Mouse (Mus musculus) CH12.LX (cell line): ENCODE results near the gene Opn4. TPM values are rescaled to one million over a fixed set of nuclear protein-coding genes. Genes with fewer than 3 reads are reported as not detected.

ENCODE experiments used
- DNase-seq: peaks from one replicate; pipeline ENCODE4 v3.0.0-alpha.2; 2013; ENCODE audit errors: extremely low read depth
- H3K27ac ChIP-seq: 2 replicates; pipeline ENCODE4 v1.5.1; 2012; ENCODE audit warnings: low read depth, mild to moderate bottlenecking, control low read depth, moderate library complexity; ENCODE audit not compliant: insufficient read depth
- H3K27me3 ChIP-seq: replicated peaks from 2 replicates; pipeline ENCODE3; 2012; ENCODE audit warnings: inconsistent platforms
- H3K36me3 ChIP-seq, 2 experiments: replicated peaks in 1 of 2; 2 replicates each; pipeline versions ENCODE3 to v1.6.1; 2012; ENCODE audit warnings: inconsistent platforms in 1 of 2, low read length in 1 of 2, mild to moderate bottlenecking in 1 of 2, mixed read lengths in 1 of 2, moderate library complexity in 1 of 2; ENCODE audit not compliant: control insufficient read depth in 1 of 2, insufficient read depth in 1 of 2
- H3K4me1 ChIP-seq, 2 experiments: 2 replicates each; pipeline ENCODE4 v1.6.1; 2012; ENCODE audit warnings: inconsistent platforms in 1 of 2, moderate library complexity in 1 of 2; ENCODE audit not compliant: insufficient read depth in 2 of 2, control insufficient read depth in 1 of 2
- H3K4me2 ChIP-seq: 2 replicates; pipeline ENCODE4 v1.6.1; 2012; ENCODE audit warnings: low read depth, mild to moderate bottlenecking, control low read depth; ENCODE audit not compliant: poor library complexity, insufficient read depth, severe bottlenecking
- H3K4me3 ChIP-seq, 3 experiments: fragments of 150-350 bp in 1 of 3; sonication (generic) in 1 of 3; replicated peaks in 1 of 3; 2 replicates each; pipeline versions ENCODE3 to v1.5.1; 2011 to 2012; ENCODE audit warnings: low read depth in 2 of 3, low read length in 2 of 3, mild to moderate bottlenecking in 2 of 3, moderate library complexity in 2 of 3, control low read depth in 1 of 3, improper control_type of control experiment in 1 of 3, inconsistent platforms in 1 of 3, mixed read lengths in 1 of 3; ENCODE audit not compliant: poor library complexity in 1 of 3
- H3K79me2 ChIP-seq: replicated peaks from 2 replicates; pipeline ENCODE4 v1.6.1; 2012; ENCODE audit warnings: mild to moderate bottlenecking, moderate library complexity; ENCODE audit not compliant: control insufficient read depth, poor library complexity, insufficient read depth, severe bottlenecking; ENCODE audit errors: extremely low read depth
- H3K9ac ChIP-seq: 2 replicates; pipeline ENCODE4 v1.6.1; 2012; ENCODE audit warnings: low read depth, mild to moderate bottlenecking, control low read depth, moderate library complexity; ENCODE audit not compliant: insufficient read depth
- H3K9me3 ChIP-seq: replicated peaks from 2 replicates; pipeline ENCODE3; 2012; ENCODE audit warnings: low read length, inconsistent platforms, mixed read lengths
- ELF1 ChIP-seq: IDR thresholded peaks from 2 replicates; pipeline ENCODE4 v1.6.1; 2014; ENCODE audit warnings: low read depth, mild to moderate bottlenecking, inconsistent platforms, low read length, improper control_type of control experiment
- MAZ ChIP-seq: IDR thresholded peaks from 2 replicates; pipeline ENCODE4 v1.6.1; 2012; ENCODE audit warnings: low read depth, mild to moderate bottlenecking, inconsistent platforms, low read length, improper control_type of control experiment, moderate library complexity
- MEF2A ChIP-seq: IDR thresholded peaks from 2 replicates; pipeline ENCODE4 v1.6.1; 2014; ENCODE audit warnings: low read depth, mild to moderate bottlenecking, inconsistent platforms, low read length, improper control_type of control experiment, borderline replicate concordance
- PAX5 ChIP-seq: IDR thresholded peaks from 2 replicates; pipeline ENCODE4 v1.6.1; 2012; ENCODE audit warnings: low read length, inconsistent platforms, mixed read lengths
- RAD21 ChIP-seq: IDR thresholded peaks from 2 replicates; pipeline ENCODE4 v1.6.1; 2011; ENCODE audit warnings: low read depth, mild to moderate bottlenecking, low read length, improper control_type of control experiment, moderate library complexity
- USF1 ChIP-seq: IDR thresholded peaks from 2 replicates; pipeline ENCODE4 v1.6.1; 2014; ENCODE audit warnings: low read depth, mild to moderate bottlenecking, inconsistent platforms, low read length, improper control_type of control experiment
- ZMIZ1 ChIP-seq: IDR thresholded peaks from 2 replicates; pipeline ENCODE4 v1.6.1; 2012; ENCODE audit warnings: low read depth, mild to moderate bottlenecking, inconsistent platforms, low read length, improper control_type of control experiment
- ZNF384 ChIP-seq: IDR thresholded peaks from 2 replicates; pipeline ENCODE4 v1.6.1; 2012; ENCODE audit warnings: low read depth, low read length, improper control_type of control experiment, inconsistent platforms
- dilution Hi-C: fragments of 300-500 bp; cut with MboI; formaldehyde crosslinking; loops from 2 replicates; pipeline ENCODE4 v1.14.3; 2020; ENCODE audit warnings: low sequenced_read_pairs; ENCODE audit not compliant: extremely low pct_unique_long_range_greater_than_20kb, extremely low pct_ligation_motif_present
- in situ Hi-C: fragments of 300-500 bp; cut with MboI; formaldehyde crosslinking; loops from 3 replicates; pipeline ENCODE4 v1.14.3; 2019; ENCODE audit warnings: low sequenced_read_pairs, low pct_ligation_motif_present, low pct_unique_long_range_greater_than_20kb, mixed read lengths
- polyA plus RNA-seq: library from polyadenylated mRNA; unstranded; fragments of >175 nt; gene quantifications from 2 replicates; pipeline ENCODE4 v1.2.1, GENCODE M21; 2012; ENCODE audit warnings: low read depth; ENCODE audit not compliant: insufficient read length
- total RNA-seq, 2 experiments: library from RNA; depleted of rRNA; stranded (reverse); fragments of 300-350 nt in 1 of 2; fragments of >200 nt in 1 of 2; gene quantifications; 2 replicates each; pipeline ENCODE4 v1.2.3; 2012 to 2014

Opn4 gene
- total and polyA plus RNA-seq, 3 experiments = not detected

GRCm38 (mm10) chr14:34540685-34541162 is 59.2 kb downstream of the Opn4 start:
- H3K27ac ChIP-seq = no peak overlapping the region
- H3K79me2 ChIP-seq = no peaks in the 10 kb centered on the region
- no peak overlapping the region for H3K4me3 ChIP-seq
- H3K36me3 ChIP-seq = no peaks in the 10 kb centered on the region
- no peak overlapping the region for H3K9ac ChIP-seq
- H3K9me3 ChIP-seq = no peaks in the 10 kb centered on the region
- dilution Hi-C loops = no loop called here
- in situ Hi-C loops = no loop called here
- no peak for TF ChIP-seq MAZ
- no peak for TF ChIP-seq RAD21
- no peak for TF ChIP-seq MEF2A
- TF ChIP-seq PAX5 = no peak
- no peak for TF ChIP-seq ELF1
- no peak for TF ChIP-seq ZNF384
- TF ChIP-seq USF1 = no peak
- no peak for TF ChIP-seq ZMIZ1
- TF ChIP-seq, all 38 proteins: peak for 0
- DNase-seq = no peak
- Histone ChIP-seq H3K4me1 (no peaks in the 10 kb centered on the region), H3K4me2 (no peak overlapping the region), H3K27me3 (no peaks in the 10 kb centered on the region)

Other genes with a start within 250 kb of the Opn4 start
- not detected in 2 replicates for gene Fam25c, start 244.7 kb downstream of the Opn4 start, total RNA-seq (2012; rRNA removed)
- gene Fam25c, start 244.7 kb downstream of the Opn4 start, total RNA-seq (2014; rRNA removed) = not detected in 2 replicates
- gene Fam25c, start 244.7 kb downstream of the Opn4 start, polyA plus RNA-seq = not detected in 2 replicates
- gene Sncg, start 225.4 kb downstream of the Opn4 start, total RNA-seq (2012; rRNA removed) = 0.21 and 0.50 TPM in 2 replicates
- 0.50 TPM in 1 of 2 replicates, not detected in the other for gene Sncg, start 225.4 kb downstream of the Opn4 start, total RNA-seq (2014; rRNA removed)
- 0.27 TPM in 1 of 2 replicates, not detected in the other for gene Sncg, start 225.4 kb downstream of the Opn4 start, polyA plus RNA-seq
- 0.04 TPM in 1 of 2 replicates, not detected in the other for gene Mmrn2, start 224.7 kb downstream of the Opn4 start, total RNA-seq (2012; rRNA removed)
- not detected in 2 replicates for gene Mmrn2, start 224.7 kb downstream of the Opn4 start, total RNA-seq (2014; rRNA removed)
- gene Mmrn2, start 224.7 kb downstream of the Opn4 start, polyA plus RNA-seq = 0.06 and 0.10 TPM in 2 replicates
- 26.2 and 32.6 TPM in 2 replicates for gene Bmpr1a, start 96.8 kb downstream of the Opn4 start, total RNA-seq (2012; rRNA removed)
- 46.7 and 47.9 TPM in 2 replicates for gene Bmpr1a, start 96.8 kb downstream of the Opn4 start, total RNA-seq (2014; rRNA removed)
- gene Bmpr1a, start 96.8 kb downstream of the Opn4 start, polyA plus RNA-seq = 29.8 and 30.1 TPM in 2 replicates
- 0.80 and 1.6 TPM in 2 replicates for gene 9230112D13Rik, start 77.3 kb downstream of the Opn4 start, total RNA-seq (2012; rRNA removed)
- 1.7 and 2.6 TPM in 2 replicates for gene 9230112D13Rik, start 77.3 kb downstream of the Opn4 start, total RNA-seq (2014; rRNA removed)
- gene 9230112D13Rik, start 77.3 kb downstream of the Opn4 start, polyA plus RNA-seq = 1.4 and 1.9 TPM in 2 replicates
- 0.04 and 0.08 TPM in 2 replicates for gene Ldb3, start 11.5 kb downstream of the Opn4 start, total RNA-seq (2012; rRNA removed)
- gene Ldb3, start 11.5 kb downstream of the Opn4 start, total RNA-seq (2014; rRNA removed) = 0.04 TPM in 1 of 2 replicates, not detected in the other
- gene Ldb3, start 11.5 kb downstream of the Opn4 start, polyA plus RNA-seq = not detected in 2 replicates
- 114 and 119 TPM in 2 replicates for gene Wapl, start 73.8 kb upstream of the Opn4 start, total RNA-seq (2012; rRNA removed)
- gene Wapl, start 73.8 kb upstream of the Opn4 start, total RNA-seq (2014; rRNA removed) = 77.7 and 89.5 TPM in 2 replicates
- gene Wapl, start 73.8 kb upstream of the Opn4 start, polyA plus RNA-seq = 79.2 and 90.6 TPM in 2 replicates
- not detected in 2 replicates for gene Grid1, start 220.0 kb upstream of the Opn4 start, total RNA-seq (2012; rRNA removed)
- not detected in 2 replicates for gene Grid1, start 220.0 kb upstream of the Opn4 start, total RNA-seq (2014; rRNA removed)
- gene Grid1, start 220.0 kb upstream of the Opn4 start, polyA plus RNA-seq = not detected in 2 replicates